Mouse (Mus musculus): ENCODE measurements at regions not wholly inside any gene's neighbourhood (a gene's known extent, or its start where the extent isn't known, plus 50 kb on each side); places are given as distances from the start of the nearest gene placed in this dataset.

- peak; percentile 5 for DNase-seq (ENCODE audit: low spot score)
These were observed 493.1 kb upstream of the Fat3 start for GRCm38 (mm10) chr9:16994169-16994568.

GRCm38 (mm10) chr9:16988114-16988513 is 487.0 kb upstream of the Fat3 start:
- DNase-seq (ENCODE audit: low spot score): no peak

GRCm38 (mm10) chr9:16977321-16977720 is 476.2 kb upstream of the Fat3 start:
- DNase-seq (ENCODE audit: low spot score): no peak

- no peak for DNase-seq (ENCODE audit: low spot score)
These were observed 469.3 kb upstream of the Fat3 start for GRCm38 (mm10) chr9:16970373-16970772.

- no peak for DNase-seq (ENCODE audit: low spot score)
These were observed 432.5 kb upstream of the Fat3 start for GRCm38 (mm10) chr9:16933602-16934001.

- DNase-seq (ENCODE audit: low spot score): no peak
These were observed 430.5 kb upstream of the Fat3 start for GRCm38 (mm10) chr9:16931586-16931985.

GRCm38 (mm10) chr9:16926315-16926984 is 425.4 kb upstream of the Fat3 start:
- no peak for DNase-seq (ENCODE audit: low spot score)

GRCm38 (mm10) chr9:16925279-16925678 is 424.2 kb upstream of the Fat3 start:
- no peak for DNase-seq (ENCODE audit: low spot score)

GRCm38 (mm10) chr9:16906155-16906554 is 405.1 kb upstream of the Fat3 start:
- no peak for DNase-seq (ENCODE audit: low spot score)

- no peak for DNase-seq (ENCODE audit: low spot score)
These were observed 398.0 kb upstream of the Fat3 start for GRCm38 (mm10) chr9:16899060-16899459.

GRCm38 (mm10) chr9:16852458-16853026 is 351.5 kb upstream of the Fat3 start:
- DNase-seq (ENCODE audit: low spot score): no peak

GRCm38 (mm10) chr9:16808494-16808893 is 307.4 kb upstream of the Fat3 start:
- DNase-seq (ENCODE audit: low spot score): no peak

- DNase-seq (ENCODE audit: low spot score): no peak
These were observed 271.8 kb upstream of the Fat3 start for GRCm38 (mm10) chr9:16772867-16773266.

- no peak for DNase-seq (ENCODE audit: low spot score)
These were observed 226.6 kb upstream of the Fat3 start for GRCm38 (mm10) chr9:16727653-16728052.

GRCm38 (mm10) chr9:16702431-16702830 is 201.3 kb upstream of the Fat3 start:
- no peak for DNase-seq (ENCODE audit: low spot score)

GRCm38 (mm10) chr9:16661527-16661926 is 160.4 kb upstream of the Fat3 start:
- DNase-seq (ENCODE audit: low spot score): no peak

- no peak for DNase-seq (ENCODE audit: low spot score)
These were observed 159.9 kb upstream of the Fat3 start for GRCm38 (mm10) chr9:16660940-16661339.
